Mouse (Mus musculus) left cerebral cortex, adult 2 months (tissue): ENCODE measurements around the gene Zbtb8a. TPM values are rescaled to one million over a fixed set of nuclear protein-coding genes. Genes with fewer than 3 reads are reported as not detected.

ENCODE experiments used
- DNase-seq, 2 experiments: peaks; one replicate each; pipeline ENCODE4 v3.0.0; 2021 to 2022; ENCODE audit warnings: low spot score in 2 of 2, mixed read lengths in 1 of 2; ENCODE audit errors: extremely low spot score in 1 of 2
- H3K27ac ChIP-seq: fragments of 200-600 bp; 2 replicates; pipeline ENCODE4 v1.8.1; 2022
- H3K4me3 ChIP-seq: fragments of 200-600 bp; 2 replicates; pipeline ENCODE4 v1.8.1; 2022
- CTCF ChIP-seq: fragments of 200-600 bp; IDR thresholded peaks from 2 replicates; pipeline ENCODE4 v1.8.1; 2022; ENCODE audit warnings: antibody characterized with exemption, mild to moderate bottlenecking, moderate library complexity
- intact Hi-C: fragments of 180-260 bp; cut with DNase I; formaldehyde crosslinking; loops from one replicate; pipeline ENCODE4 v1.15.1; 2025
- total RNA-seq, 2 experiments: library from RNA; stranded (reverse); gene quantifications; 2 replicates each; pipeline ENCODE4 v1.2.3; 2021

Gene Zbtb8a
- total RNA-seq, 2 experiments from 2014 or later: 5.1 to 5.8 TPM

- no peak overlapping the region for H3K27ac ChIP-seq
- no peak overlapping the region for H3K4me3 ChIP-seq
- no peak for TF ChIP-seq CTCF
- no peak for DNase-seq
- intact Hi-C loops: no loop called here
These were observed 10.5 kb upstream of the Zbtb8a start for GRCm38 (mm10) chr4:129388404-129388803.

GRCm38 (mm10) chr4:129386989-129387388 lies 9.1 kb upstream of the Zbtb8a start:
- DNase-seq: no peak
- H3K4me3 ChIP-seq: no peak overlapping the region
- no peak for TF ChIP-seq CTCF
- H3K27ac ChIP-seq: no peak overlapping the region
- intact Hi-C loops: no loop called here

DNA sequence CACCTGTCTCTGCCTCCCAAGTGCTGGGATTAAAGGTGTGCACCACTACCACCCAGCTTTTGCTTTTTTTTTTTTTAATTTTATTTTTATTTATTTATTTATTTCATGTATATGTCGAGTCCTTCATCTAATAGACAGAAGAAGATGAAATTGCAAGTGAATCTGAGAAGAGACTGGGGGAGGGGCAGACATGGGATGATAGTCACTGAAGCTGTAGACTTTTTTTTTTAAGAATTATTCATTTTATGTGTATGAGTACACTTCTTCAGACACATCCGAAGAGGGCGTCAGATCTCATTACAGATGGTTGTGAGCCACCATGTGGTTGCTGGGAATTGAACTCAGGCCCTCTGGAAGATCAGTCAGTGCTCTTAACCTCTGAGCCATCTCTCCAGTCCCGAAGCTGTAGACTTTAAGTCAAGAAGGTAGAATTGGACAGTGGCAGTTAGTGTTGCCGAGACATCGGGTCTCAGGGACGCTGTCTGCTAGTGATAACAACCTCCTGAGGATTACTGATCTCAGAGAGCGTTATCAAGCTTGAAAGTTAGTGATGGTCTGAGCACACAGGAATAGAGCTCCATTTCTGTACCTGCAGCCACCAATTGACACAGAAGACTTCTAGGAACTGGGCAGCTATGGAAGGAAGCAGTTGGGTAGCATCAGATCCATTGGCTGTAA lies 8.5 kb upstream of the Zbtb8a start:
- no peak for DNase-seq
- intact Hi-C loops: no loop called here
- Histone ChIP-seq H3K27ac (no peak overlapping the region), H3K4me3 (no peak overlapping the region)
- no peak for TF ChIP-seq CTCF

DNA sequence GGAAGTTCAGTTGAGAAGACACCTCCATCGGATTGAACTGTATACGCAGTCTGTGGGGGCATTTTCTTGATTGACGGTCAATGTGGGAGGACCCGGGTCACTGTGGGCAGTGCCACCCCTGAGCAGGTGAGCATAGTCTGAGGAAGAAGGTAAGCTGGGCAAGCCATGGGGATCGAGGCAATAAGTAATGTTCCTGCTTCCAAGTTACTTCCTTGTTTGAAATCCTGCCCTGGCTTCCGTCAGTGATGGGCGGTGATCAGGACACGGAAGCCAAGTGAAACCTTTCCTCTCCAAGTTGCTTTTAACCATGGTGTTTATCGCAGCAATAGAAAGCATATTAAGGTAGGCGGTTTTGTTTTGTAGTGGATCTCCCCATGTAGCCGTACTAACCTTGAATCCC lies 7.8 kb upstream of the Zbtb8a start:
- H3K27ac ChIP-seq: no peak overlapping the region
- DNase-seq: no peak
- no peak overlapping the region for H3K4me3 ChIP-seq
- intact Hi-C loops: no loop called here
- TF ChIP-seq CTCF: no peak

DNA sequence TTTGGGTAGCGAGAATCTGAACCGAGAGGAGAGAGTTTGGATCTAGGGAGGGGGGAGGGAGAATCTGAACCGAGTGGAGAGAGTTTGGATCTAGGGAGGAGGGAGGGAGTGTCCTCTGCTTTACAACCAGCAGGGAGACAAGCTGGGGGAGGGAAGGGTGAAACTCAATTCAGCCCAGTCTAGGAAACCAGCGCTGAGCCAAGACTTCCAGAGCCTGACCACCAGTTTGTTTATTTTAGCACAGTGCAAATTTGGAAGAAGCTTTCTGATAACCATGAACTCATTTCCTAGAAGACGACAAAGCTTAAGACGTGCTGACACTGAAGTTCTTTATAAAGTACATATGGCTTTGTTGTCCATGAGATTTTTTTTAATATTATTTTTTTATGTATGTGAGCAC lies 6.5 kb upstream of the Zbtb8a start:
- DNase-seq: no peak
- intact Hi-C loops: no loop called here
- no peak for TF ChIP-seq CTCF
- Histone ChIP-seq H3K4me3 (no peak overlapping the region), H3K27ac (no peak overlapping the region)

GRCm38 (mm10) chr4:129383586-129383985 lies 5.7 kb upstream of the Zbtb8a start:
- Histone ChIP-seq H3K27ac (no peak overlapping the region), H3K4me3 (no peak overlapping the region)
- DNase-seq: no peak
- intact Hi-C loops: no loop called here
- TF ChIP-seq CTCF: no peak

DNA sequence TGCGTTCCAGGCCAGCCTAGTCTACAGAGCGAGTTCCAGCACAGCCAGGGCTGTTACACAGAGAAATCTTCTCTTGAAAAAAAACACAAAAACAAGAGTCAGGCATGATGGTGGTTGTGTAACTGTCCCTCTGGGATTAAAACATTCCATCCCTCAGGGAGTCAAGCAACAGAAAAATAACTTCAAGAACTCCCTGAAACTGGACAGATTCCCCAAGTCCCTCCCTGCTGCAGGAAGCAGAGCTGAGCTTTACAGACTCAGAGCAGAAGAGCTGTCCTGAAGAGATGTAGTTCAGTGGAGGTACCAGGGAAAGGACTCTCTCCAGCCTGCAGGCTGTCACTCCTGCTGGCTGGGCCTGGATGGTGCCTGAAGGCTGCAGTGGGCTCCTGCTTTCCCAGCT lies 4.6 kb upstream of the Zbtb8a start:
- no peak for TF ChIP-seq CTCF

DNA sequence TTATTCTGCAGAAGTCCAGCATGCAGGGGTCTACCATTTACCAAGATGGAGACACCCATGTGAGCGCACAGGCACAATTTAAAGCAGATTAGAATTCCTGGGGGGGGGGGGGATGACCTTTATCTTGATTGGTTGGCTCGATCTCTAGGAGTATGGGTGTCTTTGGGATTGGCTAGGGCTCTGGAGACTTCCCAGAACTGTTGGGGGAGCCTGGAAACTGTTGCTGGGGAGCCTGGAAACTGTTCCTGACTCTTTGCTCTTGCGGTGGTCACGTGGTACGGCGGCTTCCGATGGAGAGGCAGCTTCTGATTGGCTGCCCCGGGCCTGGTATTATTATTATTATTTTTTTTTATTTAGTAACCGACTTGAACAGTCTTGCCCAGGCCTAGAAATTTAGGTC lies 4.1 kb upstream of the Zbtb8a start:
- no peak for DNase-seq
- intact Hi-C loops: no loop called here
- no peak overlapping the region for H3K4me3 ChIP-seq
- H3K27ac ChIP-seq: no peak overlapping the region
- no peak for TF ChIP-seq CTCF

More for the DNA sequence above, 4.6 kb upstream of the Zbtb8a start:
- intact Hi-C loops: no loop called here
- Histone ChIP-seq H3K4me3 (no peak overlapping the region), H3K27ac (no peak overlapping the region)
- no peak for DNase-seq

GRCm38 (mm10) chr4:129381148-129381547 lies 3.2 kb upstream of the Zbtb8a start:
- Histone ChIP-seq H3K4me3 (no peak overlapping the region), H3K27ac (no peak overlapping the region)
- TF ChIP-seq CTCF: no peak
- DNase-seq: no peak
- intact Hi-C loops: no loop called here

GRCm38 (mm10) chr4:129379805-129380204 lies 1.9 kb upstream of the Zbtb8a start:
- intact Hi-C loops: no loop called here
- Histone ChIP-seq H3K4me3 (no peak overlapping the region), H3K27ac (no peak overlapping the region)
- no peak for DNase-seq
- TF ChIP-seq CTCF: no peak

GRCm38 (mm10) chr4:129376961-129377545 lies 863 bp downstream of the Zbtb8a start:
- peak overlapping the region; percentile 67 for H3K27ac ChIP-seq
- peak; percentile 29 to 43 for DNase-seq
- H3K4me3 ChIP-seq: peak overlapping the region; percentile 68
- intact Hi-C loops: no loop called here
- no peak for TF ChIP-seq CTCF

DNA sequence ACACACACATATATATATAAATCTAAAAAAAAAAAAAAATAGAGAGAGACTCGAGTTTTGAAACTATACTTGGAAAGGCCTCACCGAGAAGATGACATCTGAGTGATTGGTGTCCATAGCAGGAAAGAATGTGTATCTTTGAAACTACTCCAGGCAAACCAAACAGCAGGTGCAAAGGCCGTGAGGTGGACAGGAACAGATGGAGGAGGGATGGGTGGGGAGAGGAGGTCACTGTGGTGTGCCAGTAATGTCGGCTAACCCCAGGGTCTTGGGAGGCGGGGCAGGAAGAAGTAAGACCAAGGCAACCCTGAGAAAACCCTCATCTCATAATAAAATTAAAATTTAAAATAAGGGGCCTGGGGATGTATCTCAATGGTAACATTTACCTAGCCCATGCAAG lies 2.1 kb downstream of the Zbtb8a start:
- TF ChIP-seq CTCF: no peak
- DNase-seq: no peak
- intact Hi-C loops: no loop called here
- Histone ChIP-seq H3K4me3 (no peak overlapping the region), H3K27ac (no peak overlapping the region)

- Histone ChIP-seq H3K27ac (no peak overlapping the region), H3K4me3 (no peak overlapping the region)
- no peak for DNase-seq
- no peak for TF ChIP-seq CTCF
- intact Hi-C loops: no loop called here
These were observed 2.9 kb downstream of the Zbtb8a start for GRCm38 (mm10) chr4:129375000-129375399.
